Mouse (Mus musculus) embryonic fibroblast, embryonic 13.5 days (primary cell): ENCODE measurements at regions not wholly inside any gene's neighbourhood (a gene's known extent, or its start where the extent isn't known, plus 50 kb on each side); places are given as distances from the start of the nearest gene placed in this dataset.

ENCODE experiments used
- CTCF ChIP-seq: IDR thresholded peaks from 2 replicates; pipeline ENCODE4 v1.5.1; 2011; ENCODE audit warnings: mild to moderate bottlenecking, control low read depth, low read length, moderate library complexity, borderline replicate concordance; ENCODE audit not compliant: insufficient read depth
- POLR2A ChIP-seq: IDR thresholded peaks from 2 replicates; pipeline ENCODE4 v1.6.1; 2011; ENCODE audit warnings: low read depth, mild to moderate bottlenecking, control low read depth, low read length, moderate library complexity

DNA sequence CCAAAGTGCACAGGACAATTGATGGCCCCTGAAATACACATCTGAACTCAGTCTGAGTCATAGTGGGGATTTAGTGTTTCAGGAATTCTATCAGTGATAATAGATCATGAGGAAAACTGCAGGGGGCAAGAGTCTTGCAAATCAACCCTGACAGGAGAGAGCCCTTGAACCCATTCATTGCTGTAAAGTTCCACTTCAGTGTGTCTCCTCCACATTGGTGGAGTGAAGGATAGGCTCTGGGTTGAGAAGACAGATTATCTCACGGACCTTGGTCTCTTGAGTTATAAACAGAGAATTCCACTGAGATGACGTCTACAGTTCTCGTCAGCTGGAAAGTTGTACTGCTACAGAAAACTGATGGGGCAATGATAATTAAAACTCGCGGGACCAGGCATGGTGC, 97.3 kb upstream of the Abca1 start:
- TF ChIP-seq POLR2A, result no peak
- no peak for TF ChIP-seq CTCF
